Mouse (Mus musculus): ENCODE measurements around the gene Rit1.

- TF ChIP-seq JUND (conservative IDR thresholded peaks at IDR 0.05; ENCODE audit: low read depth, low read length) (no peak), CTCF (conservative IDR thresholded peaks at IDR 0.05 in 1 of 2, IDR thresholded peaks at IDR 0.05 in 1 of 2; ENCODE audit: low read depth in 2 of 2, low read length in 2 of 2) (no peak), RAD21 (IDR thresholded peaks at IDR 0.05; ENCODE audit: low read depth, low read length) (no peak), MXI1 (IDR thresholded peaks at IDR 0.05; ENCODE audit: low read depth, low read length) (no peak), SIN3A (IDR thresholded peaks at IDR 0.05; ENCODE audit: low read length) (no peak), POLR2A (IDR thresholded peaks at IDR 0.05; ENCODE audit: low read depth, low read length) (no peak), EP300 (IDR thresholded peaks at IDR 0.05; ENCODE audit: low read length) (no peak), MEF2A (IDR thresholded peaks at IDR 0.05; ENCODE audit: borderline replicate concordance, low read depth, low read length) (no peak)
Observed at GRCm38 (mm10) chr3:88698051-88698450, 18.6 kb upstream of the Rit1 start.

Data from CH12.LX (cell line).